23 mouse cellular contexts compared by ENCODE assay signal in the genomic region with DNA sequence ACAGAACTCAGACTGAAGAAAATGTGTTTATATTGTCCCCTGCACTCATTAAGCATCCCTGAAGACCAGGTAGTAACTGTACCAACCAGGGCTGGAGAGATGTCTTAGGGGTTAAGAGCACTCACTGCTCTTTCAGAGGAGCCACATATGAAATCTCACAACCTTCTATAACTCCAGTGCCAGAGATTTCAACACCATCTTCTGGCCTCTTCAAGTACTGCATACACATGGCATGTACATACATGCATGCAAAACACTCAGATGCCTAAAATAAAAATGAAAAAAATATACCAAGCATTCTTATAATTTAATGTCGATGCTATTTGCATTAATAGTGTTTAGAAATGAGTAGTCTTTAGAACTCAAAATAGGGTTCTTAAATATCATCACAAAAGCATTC.
"Had no signal": no experiment of that assay in that cellular context is flagged by ENCODE, and none has a peak within 500 bp of the region (broad histone marks: within the 10 kb centered on the region; RNA-seq: fewer than 3 reads in every experiment).

No protein-coding gene starts in this region.

- H3K27ac ChIP-seq: kidney, embryonic 15.5 days; limb, embryonic 12.5 days; limb, embryonic 15.5 days; liver, embryonic 14.5 days; neural tube, embryonic 12.5 days; neural tube, embryonic 15.5 days had no signal

- H3K4me2 ChIP-seq: kidney, embryonic 15.5 days; limb, embryonic 12.5 days; limb, embryonic 15.5 days; liver, embryonic 11.5 days; midbrain, embryonic 11.5 days; neural tube, embryonic 12.5 days; neural tube, embryonic 15.5 days had no signal

- H3K36me3 ChIP-seq: kidney, embryonic 15.5 days; limb, embryonic 12.5 days; limb, embryonic 15.5 days; neural tube, embryonic 12.5 days; neural tube, embryonic 15.5 days had no signal

- DNase-seq: kidney, adult 8-10 months; kidney, postnatal 14 days; kidney, postnatal 4 days; layer of hippocampus, adult 9-11 months; layer of hippocampus, postnatal 36 days; left cerebral cortex, postnatal 4 days; liver, postnatal 0 days; lung, postnatal 36 days; midbrain, embryonic 14.5 days; right cerebral cortex, adult 18-20 months; right cerebral cortex, postnatal 14 days; right cerebral cortex, postnatal 4 days; thymus, postnatal 25 days had no signal

- H3K4me3 ChIP-seq: kidney, embryonic 15.5 days; limb, embryonic 12.5 days; limb, embryonic 15.5 days; megakaryocyte, embryonic 14.5 days; neural tube, embryonic 12.5 days; neural tube, embryonic 15.5 days had no signal

- H3K9me3 ChIP-seq: kidney, embryonic 15.5 days; limb, embryonic 12.5 days; limb, embryonic 15.5 days; neural tube, embryonic 12.5 days; neural tube, embryonic 15.5 days had no signal

- H3K9ac ChIP-seq: kidney, embryonic 15.5 days; limb, embryonic 12.5 days; limb, embryonic 15.5 days; liver, embryonic 14.5 days; liver, postnatal 0 days; neural tube, embryonic 12.5 days; neural tube, embryonic 15.5 days had no signal

- H3K4me1 ChIP-seq: kidney, embryonic 15.5 days; limb, embryonic 12.5 days; limb, embryonic 15.5 days; megakaryocyte, embryonic 14.5 days; neural tube, embryonic 12.5 days; neural tube, embryonic 15.5 days had no signal

- ATAC-seq: intestine, postnatal 0 days; liver, postnatal 0 days had no signal

- H3K27me3 ChIP-seq: kidney, embryonic 15.5 days; limb, embryonic 12.5 days; limb, embryonic 15.5 days; megakaryocyte, embryonic 14.5 days; neural tube, embryonic 12.5 days; neural tube, embryonic 15.5 days had no signal
